Mouse (Mus musculus) activated CD4-positive, CD25-positive, alpha-beta regulatory T cell (primary cell): ENCODE data around the gene Dnajc30. TPM values are rescaled to one million over a fixed set of nuclear protein-coding genes. Genes with fewer than 3 reads are reported as not detected.

Experiments used
- polyA plus RNA-seq, 2 experiments: library from polyadenylated mRNA; unstranded; fragments of 100-300 nt; shearing (Covaris generic); gene quantifications; one replicate each; pipeline ENCODE4 v1.2.1; 2017

The Dnajc30 gene
- 10 to 100 TPM; 16.8 to 24.4 TPM for polyA plus RNA-seq

GRCm38 (mm10) chr5:135063629-135064381, at the start of gene Dnajc30:
Dnajc30 (plus strand) TSS chr5:135064202.

GRCm38 (mm10) chr5:135023344-135024173, 40.4 kb upstream of the Dnajc30 start, which contains the start of gene Stx1a:
Stx1a (plus strand) TSS chr5:135023482.

GRCm38 (mm10) chr5:135064909-135065446, 976 bp downstream of the Dnajc30 start, which contains the start of gene Bud23:
Bud23 (minus strand) TSS chr5:135064959.

GRCm38 (mm10) chr5:135077564-135078481, 13.8 kb downstream of the Dnajc30 start, which contains the start of gene Vps37d:
Vps37d (minus strand) TSS chr5:135078266.

GRCm38 (mm10) chr5:135089653-135090052, 25.7 kb downstream of the Dnajc30 start, which contains the start of gene Mlxipl:
Mlxipl (plus strand) TSS chr5:135089890.

Other genes starting within 250 kb of the Dnajc30 start
- not detected for gene Tmem270, start 157.5 kb upstream of the Dnajc30 start, polyA plus RNA-seq
- 1 to 10 TPM; 1.2 to 2.7 TPM for gene Cldn13, start 148.7 kb upstream of the Dnajc30 start, polyA plus RNA-seq
- 10 to 100 TPM; 11.0 to 18.6 TPM for gene Mettl27, start 131.8 kb upstream of the Dnajc30 start, polyA plus RNA-seq
- gene Cldn4, start 117.3 kb upstream of the Dnajc30 start, polyA plus RNA-seq = under 1 TPM in 1 of 2 experiments, not detected in 1; 0.57 TPM
- gene Cldn3, start 78.0 kb upstream of the Dnajc30 start, polyA plus RNA-seq = not detected
- gene Abhd11, start 55.0 kb upstream of the Dnajc30 start, polyA plus RNA-seq = 10 to 100 TPM; 43.2 to 91.7 TPM
- gene Stx1a, start 40.7 kb upstream of the Dnajc30 start, polyA plus RNA-seq = 10 to 100 TPM in 1 of 2 experiments, 1 to 10 TPM in 1; 9.5 to 15.9 TPM
- gene Bud23, start 757 bp downstream of the Dnajc30 start, polyA plus RNA-seq = 100 to 1,000 TPM in 1 of 2 experiments, 10 to 100 TPM in 1; 76.2 to 111 TPM
- not detected for gene Vps37d, start 14.1 kb downstream of the Dnajc30 start, polyA plus RNA-seq
- under 1 TPM; 0.18 to 0.43 TPM for gene Mlxipl, start 25.7 kb downstream of the Dnajc30 start, polyA plus RNA-seq
- 10 to 100 TPM; 12.8 to 16.5 TPM for gene Tbl2, start 85.5 kb downstream of the Dnajc30 start, polyA plus RNA-seq
- 10 to 100 TPM; 82.5 to 84.2 TPM for gene Bcl7b, start 104.1 kb downstream of the Dnajc30 start, polyA plus RNA-seq
- gene Baz1b, start 123.1 kb downstream of the Dnajc30 start, polyA plus RNA-seq = 10 to 100 TPM; 31.2 to 45.4 TPM
- gene Fzd9, start 187.0 kb downstream of the Dnajc30 start, polyA plus RNA-seq = under 1 TPM in 1 of 2 experiments, not detected in 1; 0.20 TPM